ENCODE assay signal across 30 mouse cellular contexts in the genomic region with DNA sequence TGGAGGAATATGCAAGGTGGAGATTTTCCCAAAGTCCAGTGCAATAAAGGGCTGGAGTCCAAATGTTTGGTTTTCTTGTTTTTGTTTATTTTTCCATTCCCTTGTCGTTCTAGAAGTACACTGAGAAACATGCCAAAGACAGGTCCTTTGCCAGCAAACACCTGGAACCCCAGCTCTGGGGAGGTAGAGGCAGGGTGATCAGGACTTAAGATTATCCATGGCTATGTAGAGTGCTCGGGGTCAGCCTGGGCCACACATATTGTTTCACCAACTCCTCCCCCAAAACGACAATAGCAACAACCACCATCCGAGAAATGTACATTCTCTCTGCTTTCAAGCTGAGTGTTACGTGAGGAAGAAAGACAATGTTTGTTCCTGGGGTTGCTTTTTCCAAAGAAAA. TPM values are rescaled to one million over a fixed set of nuclear protein-coding genes. Genes with fewer than 3 reads are reported as not detected.
DNase-seq lines count a peak whose midpoint lies in the region; ATAC-seq and TF ChIP-seq lines count a peak whose summit lies in the region.
"Had no signal": no experiment of that assay in that cellular context is flagged by ENCODE, and none has a peak within 500 bp of the region (broad histone marks: within the 10 kb centered on the region; RNA-seq: fewer than 3 reads in every experiment).

Gene Cela2a, minus strand, starts transcription at position 101 of the 400 bp plus-strand sequence.

- peaks cover 4% of the 10 kb centered on the region for H3K4me1 ChIP-seq in liver, embryonic 16.5 days (ENCODE audit: control insufficient read depth, low read depth, low read length)
- peaks cover 17% of the 10 kb centered on the region for H3K4me1 ChIP-seq in liver, embryonic 12.5 days
- no peaks in the 10 kb centered on the region for H3K4me1 ChIP-seq in intestine, embryonic 15.5 days (replicated peaks)
- H3K4me1 ChIP-seq in intestine, postnatal 0 days (replicated peaks; ENCODE audit: control insufficient read depth, insufficient read depth, low read length), result no peaks in the 10 kb centered on the region
- H3K4me1 ChIP-seq in stomach, embryonic 16.5 days (ENCODE audit: control insufficient read depth, insufficient read depth, low read length), result no peaks in the 10 kb centered on the region
- H3K4me1 ChIP-seq in hindbrain, embryonic 13.5 days (replicated peaks), result no peaks in the 10 kb centered on the region
- H3K4me1 ChIP-seq in kidney, embryonic 16.5 days (ENCODE audit: insufficient read depth, low read length), result no peaks in the 10 kb centered on the region
- H3K4me1 ChIP-seq: forebrain, embryonic 12.5 days; forebrain, embryonic 15.5 days; hindbrain, embryonic 15.5 days had no signal

- H3K27me3 ChIP-seq in liver, embryonic 16.5 days (ENCODE audit: control insufficient read depth, insufficient read depth, low read depth, low read length), result no peaks in the 10 kb centered on the region
- H3K27me3 ChIP-seq in liver, embryonic 12.5 days (replicated peaks), result 0 out of 2 replicates have a peak, but pooled peaks cover 9% of the 10 kb centered on the region
- no peaks in the 10 kb centered on the region for H3K27me3 ChIP-seq in intestine, embryonic 15.5 days (replicated peaks)
- no peaks in the 10 kb centered on the region for H3K27me3 ChIP-seq in intestine, postnatal 0 days (replicated peaks; ENCODE audit: control insufficient read depth, insufficient read depth, low read length)
- no peaks in the 10 kb centered on the region for H3K27me3 ChIP-seq in stomach, embryonic 16.5 days (ENCODE audit: control insufficient read depth, insufficient read depth, low read length)
- no peaks in the 10 kb centered on the region for H3K27me3 ChIP-seq in hindbrain, embryonic 13.5 days
- no peaks in the 10 kb centered on the region for H3K27me3 ChIP-seq in kidney, embryonic 16.5 days (ENCODE audit: insufficient read depth, low read length)
- H3K27me3 ChIP-seq: embryonic facial prominence, embryonic 13.5 days; forebrain, embryonic 12.5 days; forebrain, embryonic 15.5 days; heart, embryonic 12.5 days; heart, embryonic 15.5 days; hindbrain, embryonic 15.5 days had no signal

- H3K9me3 ChIP-seq in liver, embryonic 16.5 days (replicated peaks; ENCODE audit: control insufficient read depth, low read length), result no peaks in the 10 kb centered on the region
- no peaks in the 10 kb centered on the region for H3K9me3 ChIP-seq in liver, embryonic 12.5 days (replicated peaks)
- H3K9me3 ChIP-seq in intestine, embryonic 15.5 days, result no peaks in the 10 kb centered on the region
- H3K9me3 ChIP-seq in intestine, postnatal 0 days (ENCODE audit: control insufficient read depth), result no peaks in the 10 kb centered on the region
- H3K9me3 ChIP-seq in stomach, embryonic 16.5 days (replicated peaks; ENCODE audit: control insufficient read depth, low read length), result no peaks in the 10 kb centered on the region
- H3K9me3 ChIP-seq in hindbrain, embryonic 13.5 days, result no peaks in the 10 kb centered on the region
- no peaks in the 10 kb centered on the region for H3K9me3 ChIP-seq in kidney, embryonic 16.5 days (ENCODE audit: low read length)
- H3K9me3 ChIP-seq: embryonic facial prominence, embryonic 10.5 days; embryonic facial prominence, embryonic 13.5 days; forebrain, embryonic 12.5 days; forebrain, embryonic 15.5 days; heart, embryonic 12.5 days; heart, embryonic 15.5 days; hindbrain, embryonic 15.5 days had no signal

- no peaks in the 10 kb centered on the region for H3K36me3 ChIP-seq in liver, embryonic 16.5 days (ENCODE audit: control insufficient read depth, insufficient read depth)
- no peaks in the 10 kb centered on the region for H3K36me3 ChIP-seq in liver, embryonic 12.5 days
- no peaks in the 10 kb centered on the region for H3K36me3 ChIP-seq in intestine, embryonic 15.5 days
- no peaks in the 10 kb centered on the region for H3K36me3 ChIP-seq in intestine, postnatal 0 days (ENCODE audit: control insufficient read depth, insufficient read depth)
- no peaks in the 10 kb centered on the region for H3K36me3 ChIP-seq in stomach, embryonic 16.5 days (ENCODE audit: control insufficient read depth, insufficient read depth, low read length)
- H3K36me3 ChIP-seq in hindbrain, embryonic 13.5 days, result no peaks in the 10 kb centered on the region
- no peaks in the 10 kb centered on the region for H3K36me3 ChIP-seq in kidney, embryonic 16.5 days (ENCODE audit: insufficient read depth, low read length)
- H3K36me3 ChIP-seq: embryonic facial prominence, embryonic 10.5 days; embryonic facial prominence, embryonic 13.5 days; forebrain, embryonic 12.5 days; forebrain, embryonic 15.5 days; heart, embryonic 12.5 days; heart, embryonic 15.5 days; hindbrain, embryonic 15.5 days had no signal

- no peak within 1 kb of the TSS for H3K9ac ChIP-seq in liver, embryonic 16.5 days (ENCODE audit: low read depth, low read length)
- H3K9ac ChIP-seq in liver, embryonic 12.5 days, result no peak within 1 kb of the TSS
- H3K9ac ChIP-seq in intestine, embryonic 15.5 days, result no peak within 1 kb of the TSS
- no peak within 1 kb of the TSS for H3K9ac ChIP-seq in intestine, postnatal 0 days (ENCODE audit: low read depth, low read length)
- no peak within 1 kb of the TSS for H3K9ac ChIP-seq in stomach, embryonic 16.5 days (ENCODE audit: low read length)
- no peak within 1 kb of the TSS for H3K9ac ChIP-seq in hindbrain, embryonic 13.5 days
- no peak within 1 kb of the TSS for H3K9ac ChIP-seq in kidney, embryonic 16.5 days (replicated peaks; ENCODE audit: low read length)
- H3K9ac ChIP-seq: embryonic facial prominence, embryonic 13.5 days; forebrain, embryonic 12.5 days; forebrain, embryonic 15.5 days; heart, embryonic 12.5 days; heart, embryonic 15.5 days; hindbrain, embryonic 15.5 days had no signal

- no peak for TF ChIP-seq CTCF in intestine, postnatal 0 days (IDR thresholded peaks at IDR 0.05; ENCODE audit: low read depth)

- H3K4me3 ChIP-seq in liver, embryonic 16.5 days (ENCODE audit: low read depth, low read length), result no peak within 1 kb of the TSS
- no peak within 1 kb of the TSS for H3K4me3 ChIP-seq in liver, embryonic 12.5 days
- no peak within 1 kb of the TSS for H3K4me3 ChIP-seq in intestine, embryonic 15.5 days (replicated peaks)
- no peak within 1 kb of the TSS for H3K4me3 ChIP-seq in intestine, postnatal 0 days (ENCODE audit: low read depth, low read length)
- H3K4me3 ChIP-seq in stomach, embryonic 16.5 days (replicated peaks; ENCODE audit: low read length), result no peak within 1 kb of the TSS
- no peak within 1 kb of the TSS for H3K4me3 ChIP-seq in hindbrain, embryonic 13.5 days
- no peak within 1 kb of the TSS for H3K4me3 ChIP-seq in kidney, embryonic 16.5 days (ENCODE audit: low read length)
- H3K4me3 ChIP-seq: embryonic facial prominence, embryonic 10.5 days; embryonic facial prominence, embryonic 13.5 days; erythroblast, embryonic 14.5 days; forebrain, embryonic 12.5 days; forebrain, embryonic 15.5 days; heart, embryonic 12.5 days; heart, embryonic 15.5 days; hindbrain, embryonic 15.5 days had no signal

- no peak within 1 kb of the TSS for H3K4me2 ChIP-seq in liver, embryonic 16.5 days (ENCODE audit: low read depth, low read length)
- no peak within 1 kb of the TSS for H3K4me2 ChIP-seq in liver, embryonic 12.5 days
- no peak within 1 kb of the TSS for H3K4me2 ChIP-seq in intestine, embryonic 15.5 days (replicated peaks)
- H3K4me2 ChIP-seq in intestine, postnatal 0 days (replicated peaks; ENCODE audit: low read depth), result no peak within 1 kb of the TSS
- H3K4me2 ChIP-seq in stomach, embryonic 16.5 days (ENCODE audit: low read depth, low read length), result no peak within 1 kb of the TSS
- H3K4me2 ChIP-seq in hindbrain, embryonic 13.5 days, result no peak within 1 kb of the TSS
- no peak within 1 kb of the TSS for H3K4me2 ChIP-seq in kidney, embryonic 16.5 days (replicated peaks; ENCODE audit: low read depth, low read length)
- H3K4me2 ChIP-seq: embryonic facial prominence, embryonic 13.5 days; forebrain, embryonic 12.5 days; forebrain, embryonic 15.5 days; heart, embryonic 12.5 days; heart, embryonic 15.5 days; hindbrain, embryonic 15.5 days had no signal

- ATAC-seq in liver, embryonic 16.5 days (ENCODE audit: low read depth), result no peak
- no peak for ATAC-seq in liver, embryonic 12.5 days
- ATAC-seq in intestine, embryonic 15.5 days, result no peak
- no peak for ATAC-seq in intestine, postnatal 0 days
- ATAC-seq in stomach, embryonic 16.5 days (ENCODE audit: insufficient read depth, low FRiP score), result no peak
- no peak for ATAC-seq in hindbrain, embryonic 13.5 days (ENCODE audit: low FRiP score)
- no peak for ATAC-seq in kidney, embryonic 16.5 days (ENCODE audit: low FRiP score, low TSS enrichment)
- ATAC-seq: CD4-positive, CD25-positive, alpha-beta regulatory T cell, adult 4 months; forebrain, embryonic 15.5 days had no signal

- WGBS in liver, embryonic 16.5 days (ENCODE audit: insufficient replicate concordance), result 46% methylated on average over 5 of the region's 5 CpGs
- 47% methylated on average over 5 of the region's 5 CpGs for WGBS in liver, embryonic 12.5 days (ENCODE audit: insufficient replicate concordance)
- WGBS in intestine, embryonic 15.5 days, result 53% methylated on average over 5 of the region's 5 CpGs
- 54% methylated on average over 5 of the region's 5 CpGs for WGBS in intestine, postnatal 0 days
- 57% methylated on average over 5 of the region's 5 CpGs for WGBS in stomach, embryonic 16.5 days
- 64% methylated on average over 5 of the region's 5 CpGs for WGBS in hindbrain, embryonic 13.5 days
- WGBS in kidney, embryonic 16.5 days, result 61% methylated on average over 5 of the region's 5 CpGs

- DNase-seq in testis, postnatal 10 days (ENCODE audit: low spot score), result no peak
- DNase-seq: adrenal gland, adult 2 months; adrenal gland, postnatal 14 days; cerebellum, adult 11 months; cerebellum, adult 2 months; cerebellum, adult 9-11 months; cerebellum, postnatal 25 days; gastrocnemius, postnatal 10 days; gastrocnemius, postnatal 36 days; heart, adult 18-20 months; heart, postnatal 10 days; heart, postnatal 4 days had no signal

- H3K27ac ChIP-seq in liver, embryonic 16.5 days (ENCODE audit: low read length), result no peak within 1 kb of the TSS
- no peak within 1 kb of the TSS for H3K27ac ChIP-seq in liver, embryonic 12.5 days
- no peak within 1 kb of the TSS for H3K27ac ChIP-seq in intestine, embryonic 15.5 days
- no peak within 1 kb of the TSS for H3K27ac ChIP-seq in intestine, postnatal 0 days (ENCODE audit: low read depth, low read length)
- H3K27ac ChIP-seq in stomach, embryonic 16.5 days (ENCODE audit: low read length), result no peak within 1 kb of the TSS
- no peak within 1 kb of the TSS for H3K27ac ChIP-seq in hindbrain, embryonic 13.5 days
- no peak within 1 kb of the TSS for H3K27ac ChIP-seq in kidney, embryonic 16.5 days (ENCODE audit: low read length)
- H3K27ac ChIP-seq: embryonic facial prominence, embryonic 10.5 days; embryonic facial prominence, embryonic 13.5 days; forebrain, embryonic 12.5 days; forebrain, embryonic 15.5 days; heart, embryonic 15.5 days; hindbrain, embryonic 15.5 days had no signal

RNA-seq across cellular contexts. Expression of gene Cela2a, which starts in this region (rescaled TPM):
- polyA plus RNA-seq in liver, embryonic 16.5 days (2015; fragmentation: Nextera tagmentation; extraction: Ambion mirVana), result 1.8 and 13.9 TPM in 2 replicates
- not detected in 2 replicates for polyA plus RNA-seq in liver, embryonic 12.5 days (2016; fragmentation: Nextera tagmentation; extraction: Ambion mirVana)
- polyA plus RNA-seq in intestine, embryonic 15.5 days (2015; fragmentation: Nextera tagmentation; extraction: Ambion mirVana), result 131 and 571 TPM in 2 replicates
- 35.6 and 65.3 TPM in 2 replicates for polyA plus RNA-seq in intestine, postnatal 0 days (2015; fragmentation: Nextera tagmentation; extraction: Ambion mirVana)
- polyA plus RNA-seq in stomach, embryonic 16.5 days (2015; fragmentation: Nextera tagmentation; extraction: Ambion mirVana), result 754 and 1,267 TPM in 2 replicates
- not detected in 2 replicates for polyA plus RNA-seq in hindbrain, embryonic 13.5 days (2015; fragmentation: Nextera tagmentation; extraction: Ambion mirVana)
- polyA plus RNA-seq in kidney, embryonic 16.5 days (2015; fragmentation: Nextera tagmentation; extraction: Ambion mirVana), result 0.17 TPM in 1 of 2 replicates, not detected in the other
- polyA plus RNA-seq: C2C12; CD4-positive, CD25-positive, alpha-beta regulatory T cell, adult 4 months; embryonic facial prominence, embryonic 10.5 days; embryonic facial prominence, embryonic 13.5 days; erythroblast, embryonic 14.5 days; forebrain, embryonic 12.5 days; forebrain, embryonic 15.5 days; heart, embryonic 12.5 days; hindbrain, embryonic 11.5 days had no signal
